Mouse (Mus musculus) liver, embryonic 13.5 days (tissue): ENCODE measurements around the gene Fam129a. TPM values are rescaled to one million over a fixed set of nuclear protein-coding genes. Genes with fewer than 3 reads are reported as not detected.

Source experiments
- ATAC-seq: fragments of 200-750 bp; cut with Nextera tagmentation; 2 replicates; pipeline ENCODE4 v1.8.0; 2017; ENCODE audit warnings: low read depth, mild to moderate bottlenecking, moderate number of reproducible peaks, moderate library complexity
- DNase-seq: peaks from one replicate; pipeline ENCODE4 v3.0.0; 2022
- H3K27ac ChIP-seq: fragments of 300-500 bp; sonication (generic); 2 replicates; pipeline ENCODE4 v1.5.1; 2015; ENCODE audit warnings: moderate library complexity, mild to moderate bottlenecking, inconsistent platforms
- H3K27me3 ChIP-seq: fragments of 300-500 bp; sonication (generic); 2 replicates; pipeline ENCODE4 v1.6.1; 2015; ENCODE audit warnings: mild to moderate bottlenecking, inconsistent platforms
- H3K36me3 ChIP-seq: fragments of 300-500 bp; sonication (generic); 2 replicates; pipeline ENCODE4 v1.6.1; 2015; ENCODE audit warnings: mild to moderate bottlenecking, inconsistent platforms
- H3K4me1 ChIP-seq: fragments of 300-500 bp; sonication (generic); replicated peaks from 2 replicates; pipeline ENCODE4 v1.6.1; 2015; ENCODE audit warnings: inconsistent platforms
- H3K4me2 ChIP-seq: fragments of 300-500 bp; sonication (generic); 2 replicates; pipeline ENCODE4 v1.6.1; 2015; ENCODE audit warnings: inconsistent platforms, mild to moderate bottlenecking, moderate library complexity
- H3K4me3 ChIP-seq: fragments of 300-500 bp; sonication (generic); replicated peaks from 2 replicates; pipeline ENCODE4 v1.5.1; 2015; ENCODE audit warnings: mild to moderate bottlenecking, inconsistent platforms
- H3K9ac ChIP-seq: fragments of 300-500 bp; sonication (generic); 2 replicates; pipeline ENCODE4 v1.6.1; 2015; ENCODE audit warnings: mild to moderate bottlenecking, inconsistent platforms
- H3K9me3 ChIP-seq: fragments of 300-500 bp; sonication (generic); replicated peaks from 2 replicates; pipeline ENCODE4 v1.6.1; 2016; ENCODE audit warnings: inconsistent platforms
- WGBS: fragments of 180-500 bp; shearing (Covaris S2); methylation state at CpG from one replicate; pipeline ENCODE4 v1.1.7; 2015; ENCODE audit not compliant: insufficient replicate concordance; 5-methylcytosine and 5-hydroxymethylcytosine counted together
- polyA plus RNA-seq: library from polyadenylated mRNA; unstranded; fragments of >200 nt; fragmentation: Nextera tagmentation; extraction: Ambion mirVana; gene quantifications from 2 replicates; pipeline ENCODE4 v1.2.1, GENCODE M21; 2015

Fam129a gene
- polyA plus RNA-seq, 1 experiment from 2014 or later: 2.5 TPM

- no peaks in the 10 kb centered on the region for H3K36me3 ChIP-seq
- no peak overlapping the region for H3K27ac ChIP-seq
- no peaks in the 10 kb centered on the region for H3K27me3 ChIP-seq
- no peak for DNase-seq
- no peak overlapping the region for H3K9ac ChIP-seq
- WGBS: 48% methylated on average over 7 of the region's 7 CpGs
- no peak for ATAC-seq
- H3K4me2 ChIP-seq: no peak overlapping the region
- no peak overlapping the region for H3K4me3 ChIP-seq
- no peaks in the 10 kb centered on the region for H3K9me3 ChIP-seq
- H3K4me1 ChIP-seq: peaks cover 7% of the 10 kb centered on the region
These were observed 58.7 kb downstream of the Fam129a start for GRCm38 (mm10) chr1:151629591-151630250.

GRCm38 (mm10) chr1:151630251-151630628, 59.3 kb downstream of the Fam129a start:
- no peaks in the 10 kb centered on the region for H3K9me3 ChIP-seq
- no peak overlapping the region for H3K9ac ChIP-seq
- no peak for DNase-seq
- H3K4me1 ChIP-seq: peaks cover 2% of the 10 kb centered on the region; the same call in 1 of the 2 replicates
- no peak overlapping the region for H3K4me3 ChIP-seq
- ATAC-seq: no peak
- WGBS: 75% methylated on average over 2 of the region's 2 CpGs
- H3K4me2 ChIP-seq: no peak overlapping the region
- no peak overlapping the region for H3K27ac ChIP-seq
- no peaks in the 10 kb centered on the region for H3K27me3 ChIP-seq
- no peaks in the 10 kb centered on the region for H3K36me3 ChIP-seq

GRCm38 (mm10) chr1:151631061-151631460, 60.1 kb downstream of the Fam129a start:
- H3K27me3 ChIP-seq: no peaks in the 10 kb centered on the region
- no peak for ATAC-seq
- H3K4me3 ChIP-seq: no peak overlapping the region
- H3K4me2 ChIP-seq: no peak overlapping the region
- H3K9me3 ChIP-seq: no peaks in the 10 kb centered on the region
- H3K4me1 ChIP-seq: no peaks in the 10 kb centered on the region
- no peak overlapping the region for H3K27ac ChIP-seq
- no peak for DNase-seq
- H3K36me3 ChIP-seq: no peaks in the 10 kb centered on the region
- WGBS: 52% methylated on average over 2 of the region's 2 CpGs
- no peak overlapping the region for H3K9ac ChIP-seq

GRCm38 (mm10) chr1:151631703-151632294, 60.8 kb downstream of the Fam129a start:
- DNase-seq (no peak), ATAC-seq (peak; percentile 34; the same call in 1 of the 2 replicates)
- H3K27me3 ChIP-seq: no peaks in the 10 kb centered on the region
- no peaks in the 10 kb centered on the region for H3K36me3 ChIP-seq
- H3K4me2 ChIP-seq: no peak overlapping the region
- no peaks in the 10 kb centered on the region for H3K9me3 ChIP-seq
- WGBS: 63% methylated on average over 11 of the region's 11 CpGs
- no peak overlapping the region for H3K27ac ChIP-seq
- no peaks in the 10 kb centered on the region for H3K4me1 ChIP-seq
- no peak overlapping the region for H3K4me3 ChIP-seq
- H3K9ac ChIP-seq: no peak overlapping the region

- Histone ChIP-seq H3K4me1 (no peaks in the 10 kb centered on the region), H3K27ac (no peak overlapping the region), H3K9me3 (no peaks in the 10 kb centered on the region), H3K9ac (no peak overlapping the region), H3K27me3 (no peaks in the 10 kb centered on the region), H3K4me2 (no peak overlapping the region), H3K4me3 (no peak overlapping the region), H3K36me3 (no peaks in the 10 kb centered on the region)
- DNase-seq (no peak), ATAC-seq (no peak)
- 78% methylated on average over 7 of the region's 7 CpGs for WGBS
These were observed 61.8 kb downstream of the Fam129a start for GRCm38 (mm10) chr1:151632567-151633356.

GRCm38 (mm10) chr1:151636637-151637036, 65.7 kb downstream of the Fam129a start:
- Histone ChIP-seq H3K36me3 (no peaks in the 10 kb centered on the region), H3K9me3 (no peaks in the 10 kb centered on the region), H3K27ac (no peak overlapping the region), H3K4me1 (no peaks in the 10 kb centered on the region), H3K4me2 (no peak overlapping the region), H3K4me3 (no peak overlapping the region), H3K27me3 (no peaks in the 10 kb centered on the region), H3K9ac (no peak overlapping the region)
- DNase-seq (no peak), ATAC-seq (no peak)
- 56% methylated on average over 3 of the region's 3 CpGs for WGBS

- Histone ChIP-seq H3K27ac (no peak overlapping the region), H3K27me3 (no peaks in the 10 kb centered on the region), H3K4me3 (no peak overlapping the region), H3K9ac (no peak overlapping the region), H3K9me3 (no peaks in the 10 kb centered on the region), H3K4me1 (no peaks in the 10 kb centered on the region), H3K36me3 (no peaks in the 10 kb centered on the region), H3K4me2 (no peak overlapping the region)
- 46% methylated on average over 9 of the region's 9 CpGs for WGBS
- DNase-seq: no peak
- ATAC-seq: no peak
These were observed 66.5 kb downstream of the Fam129a start for GRCm38 (mm10) chr1:151637351-151637922.

- H3K36me3 ChIP-seq: no peaks in the 10 kb centered on the region
- 64% methylated on average over 5 of the region's 5 CpGs for WGBS
- no peak overlapping the region for H3K27ac ChIP-seq
- no peak overlapping the region for H3K4me3 ChIP-seq
- H3K4me2 ChIP-seq: no peak overlapping the region
- no peaks in the 10 kb centered on the region for H3K27me3 ChIP-seq
- no peaks in the 10 kb centered on the region for H3K9me3 ChIP-seq
- no peak overlapping the region for H3K9ac ChIP-seq
- no peak for ATAC-seq
- H3K4me1 ChIP-seq: no peaks in the 10 kb centered on the region
- no peak for DNase-seq
These were observed 67.4 kb downstream of the Fam129a start for GRCm38 (mm10) chr1:151638357-151638756.

GRCm38 (mm10) chr1:151638770-151639169, 67.8 kb downstream of the Fam129a start:
- no peak for DNase-seq
- ATAC-seq: no peak

GRCm38 (mm10) chr1:151646380-151646779, 75.4 kb downstream of the Fam129a start:
- H3K9ac ChIP-seq: no peak overlapping the region
- no peak overlapping the region for H3K4me3 ChIP-seq
- H3K4me1 ChIP-seq: no peaks in the 10 kb centered on the region
- ATAC-seq: no peak
- H3K27me3 ChIP-seq: no peaks in the 10 kb centered on the region
- no peak for DNase-seq
- no peak overlapping the region for H3K4me2 ChIP-seq
- whole genome bisulfite sequencing: 67% methylated on average over 3 of the region's 3 CpGs
- H3K27ac ChIP-seq: no peak overlapping the region
- H3K36me3 ChIP-seq: no peaks in the 10 kb centered on the region
- no peaks in the 10 kb centered on the region for H3K9me3 ChIP-seq

More at GRCm38 (mm10) chr1:151638770-151639169, 67.8 kb downstream of the Fam129a start:
- 80% methylated on average over 2 of the region's 2 CpGs for WGBS
- H3K27ac ChIP-seq: no peak overlapping the region
- no peaks in the 10 kb centered on the region for H3K36me3 ChIP-seq
- H3K27me3 ChIP-seq: no peaks in the 10 kb centered on the region
- no peaks in the 10 kb centered on the region for H3K4me1 ChIP-seq
- H3K9me3 ChIP-seq: no peaks in the 10 kb centered on the region
- H3K4me3 ChIP-seq: no peak overlapping the region
- H3K4me2 ChIP-seq: no peak overlapping the region
- no peak overlapping the region for H3K9ac ChIP-seq

- WGBS: 75% methylated on average over 4 of the region's 4 CpGs
- Histone ChIP-seq H3K9me3 (no peaks in the 10 kb centered on the region), H3K27me3 (no peaks in the 10 kb centered on the region), H3K4me3 (no peak overlapping the region), H3K27ac (no peak overlapping the region), H3K9ac (no peak overlapping the region), H3K4me2 (no peak overlapping the region), H3K4me1 (no peaks in the 10 kb centered on the region), H3K36me3 (no peaks in the 10 kb centered on the region)
- ATAC-seq (no peak), DNase-seq (no peak)
These were observed 77.1 kb downstream of the Fam129a start for GRCm38 (mm10) chr1:151648099-151648498.
